Mouse (Mus musculus): ENCODE data around the gene Rnf10. TPM values are rescaled to one million over a fixed set of nuclear protein-coding genes. Genes with fewer than 3 reads are reported as not detected.
A peak's percentile ranks its signal among the peaks of the same experiment; 100 is the strongest.

Gene Rnf10
- polyA plus RNA-seq, 1 experiment from 2014 or later = 184 TPM

DNA sequence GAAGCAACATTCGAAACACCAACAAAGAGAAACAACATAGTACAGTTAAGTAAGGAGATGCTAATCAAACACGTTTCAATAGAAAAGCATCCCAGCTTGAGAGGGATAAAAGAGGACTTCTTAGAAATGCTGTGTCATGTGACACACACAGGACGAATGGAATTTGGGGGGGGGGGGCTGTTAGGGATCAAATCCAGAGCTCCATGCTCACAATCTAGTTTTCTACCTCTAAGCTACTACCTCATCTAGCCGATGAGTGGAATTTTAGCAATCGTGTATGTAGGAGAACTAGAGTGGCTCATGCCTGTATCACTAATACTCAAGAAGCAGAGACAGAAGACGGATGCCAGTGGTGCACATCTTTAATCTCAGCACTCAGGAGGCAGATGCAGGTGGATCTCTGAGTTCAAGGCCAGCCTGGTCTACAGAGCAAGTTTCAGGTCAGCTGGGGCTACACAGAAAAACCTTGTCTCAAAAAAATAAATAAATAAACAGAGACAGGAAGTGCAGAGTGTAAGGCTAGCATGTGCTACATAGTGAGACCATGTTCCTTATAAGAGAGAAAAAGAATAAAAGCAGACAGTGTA lies 944 bp upstream of the Rnf10 start:
- no peak overlapping the region for H3K4me3 ChIP-seq

DNA sequence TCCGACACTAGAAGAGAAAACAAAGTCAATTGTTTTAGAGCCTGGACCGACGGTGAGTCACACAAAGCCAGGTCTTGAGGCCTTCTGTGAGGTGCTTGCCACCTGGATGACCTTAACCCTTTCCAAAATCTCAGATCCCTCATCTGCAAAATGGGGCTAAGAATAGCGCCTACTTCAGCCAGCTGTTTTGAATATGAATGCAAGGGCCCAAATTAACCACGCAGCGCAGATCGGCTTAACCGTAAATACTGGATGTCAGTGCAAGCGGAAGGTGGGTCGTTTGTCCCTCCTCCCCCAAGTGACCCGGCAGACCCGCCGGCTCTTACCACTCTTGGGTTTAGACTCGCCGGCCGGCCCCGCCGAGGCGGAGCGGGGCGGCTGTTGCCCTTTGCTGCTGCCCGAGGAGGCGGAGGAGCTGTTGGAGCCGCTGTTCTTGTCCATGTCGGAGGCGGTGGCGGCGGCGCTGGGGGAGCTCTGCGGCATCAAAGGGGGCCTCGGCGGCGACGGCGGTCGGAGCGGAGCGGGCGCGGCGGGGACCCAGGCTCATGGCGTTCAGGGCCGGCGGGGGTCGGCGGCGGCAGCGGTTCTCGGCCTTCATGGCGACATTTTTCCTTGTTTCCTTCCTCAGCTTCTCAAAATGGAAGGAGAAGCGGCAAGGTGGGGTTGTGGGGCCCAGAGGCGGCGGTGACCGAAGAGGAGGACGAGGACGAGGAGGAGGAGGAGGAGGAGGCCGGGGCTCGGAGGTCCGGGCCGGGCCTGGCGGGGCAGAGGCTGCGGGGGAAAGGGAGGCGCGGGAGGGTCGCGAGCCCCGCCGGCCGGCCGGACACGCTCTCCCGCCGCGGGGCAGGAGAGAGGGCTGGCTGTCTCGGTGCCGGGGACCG lies 527 bp downstream of the Rnf10 start:
- peak overlapping the region; percentile 86 for H3K27ac ChIP-seq
- no peaks in the 10 kb centered on the region for H3K9me3 ChIP-seq
- peak overlapping the region; percentile 100 for H3K4me3 ChIP-seq
- peaks cover 16% of the 10 kb centered on the region for H3K36me3 ChIP-seq
- H3K4me1 ChIP-seq = peaks cover 30% of the 10 kb centered on the region
- peak; percentile 43 for ATAC-seq (ENCODE audit: insufficient number of reproducible peaks, insufficient read depth, low FRiP score, low TSS enrichment)
- WGBS = under 1% methylated on average over 72 of the region's 77 CpGs
- H3K27me3 ChIP-seq = no peaks in the 10 kb centered on the region
- H3K4me2 ChIP-seq (replicated peaks) = peak overlapping the region; percentile 74
- H3K9ac ChIP-seq = peak overlapping the region; percentile 98

More for the DNA sequence above, 944 bp upstream of the Rnf10 start:
- WGBS = 72% methylated on average over 6 of the region's 6 CpGs
- Histone ChIP-seq H3K36me3 (peaks cover 9% of the 10 kb centered on the region; the same call in 1 of the 2 replicates), H3K27ac (no peak overlapping the region), H3K4me1 (peaks cover 27% of the 10 kb centered on the region), H3K9ac (no peak overlapping the region), H3K9me3 (no peaks in the 10 kb centered on the region), H3K27me3 (no peaks in the 10 kb centered on the region), H3K4me2 (replicated peaks) (peak overlapping the region; percentile 74)
- no peak for ATAC-seq (ENCODE audit: insufficient number of reproducible peaks, insufficient read depth, low FRiP score, low TSS enrichment)

DNA sequence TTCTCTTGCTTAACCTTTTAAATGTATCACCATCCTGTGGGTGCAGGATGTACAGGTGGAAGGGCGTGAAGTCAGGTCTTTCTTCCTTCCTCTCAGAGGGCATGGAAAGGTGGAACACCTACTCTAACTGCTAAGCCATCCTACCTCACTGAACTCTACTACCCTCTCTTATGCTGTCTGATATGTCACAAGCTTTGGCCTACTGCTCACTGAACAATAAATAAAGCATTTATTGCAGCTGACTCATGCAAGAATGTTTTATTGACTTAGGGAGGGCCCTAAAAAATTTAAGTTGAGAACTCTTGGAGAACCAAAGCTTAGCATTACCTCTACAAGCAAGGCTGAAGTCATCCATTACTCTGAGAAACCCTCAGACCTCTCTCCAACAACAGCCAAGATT lies 2.7 kb downstream of the Rnf10 start:
- H3K4me1 ChIP-seq = peaks cover 35% of the 10 kb centered on the region
- peak overlapping the region; percentile 74 for H3K4me2 ChIP-seq (replicated peaks)
- peaks cover 28% of the 10 kb centered on the region for H3K36me3 ChIP-seq
- no peak overlapping the region for H3K27ac ChIP-seq
- no peaks in the 10 kb centered on the region for H3K27me3 ChIP-seq
- H3K4me3 ChIP-seq = peak overlapping the region; percentile 100; the same call in 1 of the 2 replicates
- H3K9me3 ChIP-seq = no peaks in the 10 kb centered on the region
- H3K9ac ChIP-seq = no peak overlapping the region
- 80% methylated on average over 1 of the region's 1 CpGs for WGBS
- no peak for ATAC-seq (ENCODE audit: insufficient number of reproducible peaks, insufficient read depth, low FRiP score, low TSS enrichment)

DNA sequence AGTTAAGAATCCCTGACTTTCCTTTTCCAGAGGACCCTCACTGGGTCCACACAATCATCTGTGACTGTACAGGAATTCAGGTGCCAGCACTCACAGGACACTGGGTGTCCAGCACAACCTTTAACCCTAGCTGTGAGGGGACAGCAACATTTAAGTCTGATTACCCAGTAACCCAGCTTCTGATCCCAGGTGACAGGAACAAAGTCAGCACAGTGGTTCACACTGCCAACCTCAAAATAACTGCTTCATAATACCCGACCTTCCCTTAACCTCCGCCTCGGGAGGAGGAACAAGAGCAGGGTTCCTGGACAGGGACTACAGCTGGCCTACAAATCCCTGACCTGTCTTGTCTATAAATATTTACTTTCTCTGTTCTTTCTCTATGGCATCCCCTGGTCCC lies 4.4 kb downstream of the Rnf10 start:
- Histone ChIP-seq H3K27ac (no peak overlapping the region), H3K4me2 (replicated peaks) (no peak overlapping the region), H3K4me3 (no peak overlapping the region), H3K9ac (no peak overlapping the region), H3K9me3 (no peaks in the 10 kb centered on the region), H3K4me1 (peaks cover 33% of the 10 kb centered on the region), H3K36me3 (peaks cover 30% of the 10 kb centered on the region), H3K27me3 (no peaks in the 10 kb centered on the region)
- ATAC-seq (ENCODE audit: insufficient number of reproducible peaks, insufficient read depth, low FRiP score, low TSS enrichment) = no peak
- 61% methylated on average over 3 of the region's 3 CpGs for WGBS

DNA sequence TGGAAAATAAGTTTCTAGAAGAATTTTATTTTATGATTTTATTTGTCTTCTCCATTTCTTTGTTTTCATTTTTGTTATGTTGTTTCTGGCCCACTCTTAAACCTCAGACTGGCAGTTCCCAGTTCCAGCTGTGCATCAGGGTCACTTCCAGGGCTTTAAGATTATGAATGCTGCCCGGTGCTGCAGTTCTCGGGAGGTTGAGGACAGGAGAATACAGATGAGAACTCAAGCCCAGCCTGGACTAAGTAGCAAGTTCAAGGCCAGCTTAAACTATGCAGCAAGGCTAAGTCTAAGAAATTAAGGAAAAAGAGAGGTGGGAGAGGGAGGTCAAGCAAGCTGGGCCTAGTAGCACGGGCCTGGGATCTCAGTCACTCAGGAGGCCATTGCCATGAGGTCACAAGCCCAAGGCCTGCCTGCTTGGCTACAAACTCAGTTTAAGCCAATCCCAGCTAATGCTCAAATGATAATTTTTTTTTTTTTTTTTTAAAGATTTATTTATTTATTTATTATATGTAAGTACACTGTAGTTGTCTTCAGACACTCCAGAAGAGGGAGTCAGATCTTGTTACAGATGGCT lies 5.1 kb downstream of the Rnf10 start:
- 88% methylated on average over 3 of the region's 3 CpGs for WGBS
- Histone ChIP-seq H3K9ac (no peak overlapping the region), H3K27ac (no peak overlapping the region), H3K9me3 (no peaks in the 10 kb centered on the region), H3K4me3 (no peak overlapping the region), H3K4me1 (peaks cover 30% of the 10 kb centered on the region), H3K36me3 (peaks cover 30% of the 10 kb centered on the region), H3K27me3 (no peaks in the 10 kb centered on the region), H3K4me2 (replicated peaks) (no peak overlapping the region)
- no peak for ATAC-seq (ENCODE audit: insufficient number of reproducible peaks, insufficient read depth, low FRiP score, low TSS enrichment)

DNA sequence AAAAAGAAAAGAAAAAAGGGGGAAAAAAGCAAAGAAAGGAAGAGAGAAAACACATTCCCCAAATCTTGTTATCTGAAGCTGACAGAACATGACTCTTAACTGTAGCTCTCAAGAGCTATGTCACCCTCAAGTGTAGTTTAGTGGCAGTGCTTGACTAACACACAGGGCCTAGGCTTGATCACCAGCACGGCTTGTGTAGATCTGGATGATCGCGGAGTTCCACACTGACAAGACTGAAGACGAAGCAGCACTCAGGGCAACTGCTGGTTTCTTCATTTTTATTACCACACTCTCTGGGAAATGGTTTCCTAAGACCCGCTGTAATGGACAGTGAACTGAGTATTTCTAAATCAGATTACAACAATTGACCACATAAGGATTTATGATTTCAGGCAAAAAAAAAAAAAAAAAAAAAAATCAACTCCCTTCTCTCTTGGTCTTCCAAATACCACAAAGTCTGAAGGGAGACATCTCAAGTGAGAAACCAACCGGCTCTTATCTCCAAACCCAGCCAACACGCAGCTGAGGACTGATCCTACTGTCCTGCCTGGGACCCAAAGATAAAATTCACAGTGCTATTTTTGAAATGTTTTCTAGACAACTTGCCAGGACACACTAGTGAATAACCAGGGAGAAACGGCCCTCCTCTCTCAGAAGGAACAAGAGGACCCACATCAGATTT lies 5.8 kb downstream of the Rnf10 start:
- H3K4me1 ChIP-seq = peaks cover 30% of the 10 kb centered on the region
- no peaks in the 10 kb centered on the region for H3K27me3 ChIP-seq
- 93% methylated on average over 8 of the region's 8 CpGs for WGBS
- peaks cover 30% of the 10 kb centered on the region for H3K36me3 ChIP-seq
- no peak overlapping the region for H3K4me2 ChIP-seq (replicated peaks)
- no peak overlapping the region for H3K9ac ChIP-seq
- no peak overlapping the region for H3K27ac ChIP-seq
- no peak overlapping the region for H3K4me3 ChIP-seq
- ATAC-seq (ENCODE audit: insufficient number of reproducible peaks, insufficient read depth, low FRiP score, low TSS enrichment) = no peak
- no peaks in the 10 kb centered on the region for H3K9me3 ChIP-seq

DNA sequence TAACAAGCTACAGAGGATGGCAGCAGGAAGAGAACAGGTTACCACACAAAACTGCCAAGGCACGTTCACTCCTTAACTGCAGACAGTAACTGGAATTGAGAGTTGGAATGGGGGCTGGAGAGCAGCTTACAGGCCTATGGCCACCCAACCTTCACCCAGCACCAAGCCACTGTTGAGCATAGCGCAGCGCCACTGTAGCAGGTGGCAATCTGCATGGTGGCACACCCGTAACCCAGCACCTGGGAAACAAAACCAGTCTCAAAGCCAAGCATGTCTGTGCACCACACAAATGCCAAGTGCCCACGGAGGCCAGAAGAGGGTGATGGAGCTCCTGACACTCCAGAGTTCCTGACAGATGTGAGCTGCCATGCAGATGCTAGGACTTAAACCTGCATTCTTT lies 6.4 kb downstream of the Rnf10 start:
- WGBS = 87% methylated on average over 5 of the region's 5 CpGs
- Histone ChIP-seq H3K9me3 (no peaks in the 10 kb centered on the region), H3K4me3 (no peak overlapping the region), H3K4me1 (peaks cover 29% of the 10 kb centered on the region), H3K4me2 (replicated peaks) (no peak overlapping the region), H3K36me3 (peaks cover 30% of the 10 kb centered on the region), H3K27ac (no peak overlapping the region), H3K9ac (no peak overlapping the region), H3K27me3 (no peaks in the 10 kb centered on the region)
- ATAC-seq (ENCODE audit: insufficient number of reproducible peaks, insufficient read depth, low FRiP score, low TSS enrichment) = no peak

DNA sequence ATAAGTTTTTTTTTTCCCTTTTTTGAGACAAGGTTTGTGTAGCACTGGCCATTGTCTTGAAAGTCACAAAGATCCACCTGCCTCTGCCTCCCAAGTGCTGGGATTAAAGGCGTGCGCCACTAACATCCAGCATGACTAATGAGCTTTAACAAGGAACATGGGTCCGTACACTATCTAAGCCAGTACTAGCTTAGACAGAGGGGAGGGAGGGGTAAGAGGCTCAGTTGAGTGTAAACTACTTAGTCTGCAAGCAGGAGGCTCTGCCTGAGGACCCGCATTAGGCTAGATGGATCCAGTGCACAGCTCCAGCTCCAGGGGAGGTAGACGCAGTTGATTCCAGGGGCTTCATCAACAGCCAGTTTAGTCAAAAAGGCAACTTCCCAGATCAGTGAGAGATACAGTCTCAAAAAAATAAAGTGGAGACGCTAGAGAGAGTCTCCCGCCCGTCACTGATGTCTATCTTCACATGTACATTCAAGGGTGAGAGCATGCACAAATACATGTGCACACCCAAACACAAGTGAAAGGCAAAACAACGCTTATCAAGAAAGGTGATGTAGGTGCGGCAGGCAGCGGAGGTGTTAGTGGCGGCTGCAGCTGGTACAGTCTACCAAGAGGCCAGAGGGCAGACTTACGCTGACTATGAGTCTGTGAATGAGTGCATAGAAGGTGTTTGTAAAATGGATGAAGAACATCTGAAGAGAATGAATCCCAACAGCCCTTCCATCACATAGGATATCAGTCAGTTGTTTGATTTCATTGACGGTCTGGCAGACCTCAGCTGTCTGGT lies 10.0 kb downstream of the Rnf10 start:
- H3K4me2 ChIP-seq (replicated peaks) = no peak overlapping the region
- no peak overlapping the region for H3K9ac ChIP-seq
- peaks cover 8% of the 10 kb centered on the region; the same call in 1 of the 2 replicates for H3K4me1 ChIP-seq
- no peak overlapping the region for H3K27ac ChIP-seq
- H3K36me3 ChIP-seq = peaks cover 46% of the 10 kb centered on the region
- no peak for ATAC-seq (ENCODE audit: insufficient number of reproducible peaks, insufficient read depth, low FRiP score, low TSS enrichment)
- WGBS = 88% methylated on average over 14 of the region's 14 CpGs
- H3K9me3 ChIP-seq = no peaks in the 10 kb centered on the region
- H3K4me3 ChIP-seq = no peak overlapping the region
- no peaks in the 10 kb centered on the region for H3K27me3 ChIP-seq

DNA sequence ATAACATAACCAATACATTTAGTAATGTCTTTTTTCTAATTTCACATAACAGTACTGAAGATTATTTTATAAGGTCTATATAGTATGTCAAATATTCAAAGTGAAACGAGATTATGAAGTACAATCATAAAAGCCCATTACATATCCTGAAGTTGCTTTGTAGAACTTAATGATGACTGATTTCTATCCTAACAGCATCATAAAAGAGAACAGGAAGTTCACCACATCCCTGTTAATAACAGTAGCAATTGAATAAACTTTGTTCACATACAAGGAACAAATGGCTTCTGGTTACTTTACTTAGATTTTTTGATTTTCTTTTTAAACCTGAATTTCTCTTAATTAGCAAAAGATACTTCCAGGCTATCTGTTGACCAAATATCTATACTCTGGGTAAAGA lies 10.8 kb downstream of the Rnf10 start:
- WGBS = 84% methylated on average over 1 of the region's 1 CpGs
- Histone ChIP-seq H3K9me3 (no peaks in the 10 kb centered on the region), H3K9ac (no peak overlapping the region), H3K27ac (no peak overlapping the region), H3K27me3 (no peaks in the 10 kb centered on the region), H3K4me2 (replicated peaks) (no peak overlapping the region), H3K4me1 (0 out of 2 replicates have a peak, but pooled peaks cover 5% of the 10 kb centered on the region), H3K36me3 (peaks cover 54% of the 10 kb centered on the region), H3K4me3 (no peak overlapping the region)
- ATAC-seq (ENCODE audit: insufficient number of reproducible peaks, insufficient read depth, low FRiP score, low TSS enrichment) = no peak

DNA sequence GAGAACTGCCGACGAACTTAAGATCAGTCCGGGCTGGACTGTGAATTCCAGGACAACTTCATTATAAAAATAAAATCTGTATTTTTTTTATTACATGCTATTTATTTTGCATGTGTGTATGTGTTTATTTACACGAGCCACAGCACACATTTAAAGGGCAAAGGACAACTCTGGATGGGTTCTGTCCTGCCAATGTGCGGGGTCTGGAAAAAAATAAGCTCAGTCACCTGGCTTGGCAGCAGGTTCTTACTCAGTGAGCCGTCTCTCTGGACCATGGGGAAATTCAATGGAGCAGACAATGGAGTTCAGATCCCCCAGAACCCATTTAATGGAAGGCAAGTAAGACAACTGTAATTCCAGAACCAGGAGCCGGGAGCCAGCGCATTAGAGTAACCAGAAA lies 11.6 kb downstream of the Rnf10 start:
- Histone ChIP-seq H3K4me2 (replicated peaks) (no peak overlapping the region), H3K9ac (no peak overlapping the region), H3K4me3 (no peak overlapping the region), H3K4me1 (0 out of 2 replicates have a peak, but pooled peaks cover 5% of the 10 kb centered on the region), H3K36me3 (peaks cover 55% of the 10 kb centered on the region), H3K27me3 (no peaks in the 10 kb centered on the region), H3K27ac (no peak overlapping the region), H3K9me3 (no peaks in the 10 kb centered on the region)
- 91% methylated on average over 8 of the region's 8 CpGs for WGBS
- ATAC-seq (ENCODE audit: insufficient number of reproducible peaks, insufficient read depth, low FRiP score, low TSS enrichment) = no peak

DNA sequence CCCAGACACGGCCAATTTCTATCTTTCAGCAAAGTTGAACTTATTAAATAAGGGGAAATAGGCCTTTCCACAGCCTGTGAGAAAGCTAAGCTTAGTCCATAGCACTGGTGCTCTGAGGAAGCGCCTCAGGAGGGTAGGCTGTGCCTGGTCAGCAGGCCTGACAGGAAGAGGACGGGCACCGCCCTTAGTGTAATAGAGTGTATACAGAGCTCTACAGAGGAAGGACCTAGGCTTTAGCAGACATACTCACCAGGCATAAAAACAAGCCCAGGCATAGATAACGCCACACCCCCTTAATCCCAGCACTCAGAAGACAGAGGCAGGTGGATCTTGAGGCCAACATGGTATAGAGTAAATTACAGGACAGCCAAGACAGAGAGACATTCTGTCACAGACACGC lies 12.3 kb downstream of the Rnf10 start:
- Histone ChIP-seq H3K36me3 (peaks cover 58% of the 10 kb centered on the region), H3K27me3 (no peaks in the 10 kb centered on the region), H3K27ac (no peak overlapping the region), H3K4me1 (no peaks in the 10 kb centered on the region), H3K9me3 (no peaks in the 10 kb centered on the region), H3K4me3 (no peak overlapping the region), H3K9ac (no peak overlapping the region), H3K4me2 (replicated peaks) (no peak overlapping the region)
- WGBS = 83% methylated on average over 6 of the region's 6 CpGs
- ATAC-seq (ENCODE audit: insufficient number of reproducible peaks, insufficient read depth, low FRiP score, low TSS enrichment) = no peak

All from embryonic facial prominence, embryonic 12.5 days (tissue).